Mouse (Mus musculus): ENCODE data around the gene Hba-a1.
A peak's percentile ranks its signal among the peaks of the same experiment; 100 is the strongest.

The Hba-a1 gene

GRCm38 (mm10) chr11:32297866-32298531 lies 14.7 kb downstream of the Hba-a1 start:
- DNase-seq: no peak

- no peak for DNase-seq
These were observed 15.2 kb downstream of the Hba-a1 start for GRCm38 (mm10) chr11:32298532-32298918.

- DNase-seq: peak in 1 of 2 experiments; percentile 38
These were observed 16.6 kb downstream of the Hba-a1 start, which contains the start of gene Hbq1a for GRCm38 (mm10) chr11:32299865-32300264. Hbq1a (plus strand) TSS chr11:32300069.

- DNase-seq: no peak
These were observed 17.3 kb downstream of the Hba-a1 start for GRCm38 (mm10) chr11:32300279-32301267.

- no peak for DNase-seq
These were observed 18.2 kb downstream of the Hba-a1 start for GRCm38 (mm10) chr11:32301506-32301905.

- no peak for DNase-seq
These were observed 19.6 kb downstream of the Hba-a1 start for GRCm38 (mm10) chr11:32302824-32303419.

GRCm38 (mm10) chr11:32303455-32303854 lies 20.1 kb downstream of the Hba-a1 start:
- no peak for DNase-seq

GRCm38 (mm10) chr11:32307006-32307405 lies 23.7 kb downstream of the Hba-a1 start:
- no peak for DNase-seq

- no peak for DNase-seq
These were observed 26.1 kb downstream of the Hba-a1 start for GRCm38 (mm10) chr11:32309446-32309845.

GRCm38 (mm10) chr11:32309928-32310327 lies 26.6 kb downstream of the Hba-a1 start:
- DNase-seq: no peak

GRCm38 (mm10) chr11:32316009-32316408 lies 32.7 kb downstream of the Hba-a1 start:
- DNase-seq: no peak

- no peak for DNase-seq
These were observed 37.3 kb downstream of the Hba-a1 start for GRCm38 (mm10) chr11:32320507-32321195.

GRCm38 (mm10) chr11:32321196-32321565 lies 37.9 kb downstream of the Hba-a1 start:
- DNase-seq: peak in 1 of 2 experiments; percentile 45

GRCm38 (mm10) chr11:32324609-32325008 lies 41.3 kb downstream of the Hba-a1 start:
- peak; percentile 48 to 79 for DNase-seq

- no peak for DNase-seq
These were observed 47.8 kb downstream of the Hba-a1 start for GRCm38 (mm10) chr11:32331075-32331474.

- DNase-seq: no peak
These were observed 48.5 kb downstream of the Hba-a1 start for GRCm38 (mm10) chr11:32331861-32332260.

- no peak for DNase-seq
These were observed 49.9 kb downstream of the Hba-a1 start for GRCm38 (mm10) chr11:32333235-32333634.
